In the genomic region with DNA sequence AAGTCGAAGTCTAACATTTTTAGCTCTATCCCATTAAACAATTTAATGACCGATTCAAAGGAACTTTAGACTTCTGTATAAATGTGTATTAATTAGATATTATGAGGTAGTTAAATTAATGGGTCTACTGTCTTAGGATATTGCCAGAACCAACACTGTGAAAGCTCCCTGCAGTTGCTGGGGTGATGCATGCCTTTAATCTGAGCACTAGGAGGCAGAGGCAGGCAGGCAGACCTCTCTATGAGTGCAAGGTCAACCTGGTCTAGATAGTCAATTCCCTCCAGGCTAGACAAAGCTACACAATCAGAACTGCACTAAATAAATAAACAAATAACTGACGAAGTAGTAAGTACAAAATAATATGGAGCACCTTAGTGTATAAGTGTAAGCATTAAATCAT, we compare ENCODE assay signal across 12 mouse cellular contexts. TPM values are rescaled to one million over a fixed set of nuclear protein-coding genes. Genes with fewer than 3 reads are reported as not detected.
DNase-seq lines count a peak whose midpoint lies in the region; ATAC-seq and TF ChIP-seq lines count a peak whose summit lies in the region.
"Had no signal": no experiment of that assay in that cellular context is flagged by ENCODE, and none has a peak within 500 bp of the region (broad histone marks: within the 10 kb centered on the region; RNA-seq: fewer than 3 reads in every experiment).

No protein-coding gene starts in this region.

- H3K4me2 ChIP-seq in intestine, postnatal 0 days (replicated peaks; ENCODE audit: low read depth), result no peak overlapping the region
- H3K4me2 ChIP-seq in intestine, embryonic 16.5 days (ENCODE audit: low read depth, low read length), result no peak overlapping the region
- no peak overlapping the region for H3K4me2 ChIP-seq in lung, postnatal 0 days (replicated peaks; ENCODE audit: low read depth, low read length)
- H3K4me2 ChIP-seq: heart, embryonic 15.5 days; hindbrain, embryonic 12.5 days; liver, embryonic 13.5 days had no signal

- H3K27me3 ChIP-seq in intestine, postnatal 0 days (replicated peaks; ENCODE audit: control insufficient read depth, insufficient read depth, low read length), result no peaks in the 10 kb centered on the region
- H3K27me3 ChIP-seq in intestine, embryonic 16.5 days (replicated peaks; ENCODE audit: control insufficient read depth, insufficient read depth, low read length), result no peaks in the 10 kb centered on the region
- no peaks in the 10 kb centered on the region for H3K27me3 ChIP-seq in lung, postnatal 0 days (replicated peaks; ENCODE audit: insufficient read depth, low read length)
- H3K27me3 ChIP-seq: heart, embryonic 15.5 days; hindbrain, embryonic 12.5 days had no signal

- ATAC-seq in intestine, postnatal 0 days, result no peak
- ATAC-seq in intestine, embryonic 16.5 days, result no peak
- ATAC-seq in lung, postnatal 0 days, result no peak

- TF ChIP-seq EP300 in lung, postnatal 0 days (IDR thresholded peaks at IDR 0.05), result no peak

- peak; percentile 53 for TF ChIP-seq CTCF in intestine, postnatal 0 days (IDR thresholded peaks at IDR 0.05; ENCODE audit: low read depth)
- peak; percentile 34 for TF ChIP-seq CTCF in lung, postnatal 0 days (IDR thresholded peaks at IDR 0.05)
- peak; percentile 34; the same call in 1 of the 2 replicates for TF ChIP-seq CTCF in embryonic fibroblast, embryonic 13.5 days (IDR thresholded peaks at IDR 0.05; ENCODE audit: borderline replicate concordance, insufficient read depth, low read length)

- H3K4me3 ChIP-seq in intestine, postnatal 0 days (ENCODE audit: low read depth, low read length), result no peak overlapping the region
- H3K4me3 ChIP-seq in intestine, embryonic 16.5 days (ENCODE audit: low read length), result no peak overlapping the region
- H3K4me3 ChIP-seq in lung, postnatal 0 days (ENCODE audit: low read depth, low read length), result no peak overlapping the region
- H3K4me3 ChIP-seq in embryonic fibroblast, embryonic 13.5 days (ENCODE audit: insufficient read depth, low read length), result no peak overlapping the region
- H3K4me3 ChIP-seq: heart, embryonic 15.5 days; hindbrain, embryonic 12.5 days; liver, embryonic 13.5 days had no signal

- no peak overlapping the region for H3K9ac ChIP-seq in intestine, postnatal 0 days (ENCODE audit: low read depth, low read length)
- no peak overlapping the region for H3K9ac ChIP-seq in intestine, embryonic 16.5 days (ENCODE audit: low read depth, low read length)
- no peak overlapping the region for H3K9ac ChIP-seq in lung, postnatal 0 days (replicated peaks; ENCODE audit: low read depth)
- H3K9ac ChIP-seq: heart, embryonic 15.5 days; hindbrain, embryonic 12.5 days; liver, embryonic 13.5 days had no signal

- no peak for TF ChIP-seq POLR2A in embryonic fibroblast, embryonic 13.5 days (IDR thresholded peaks at IDR 0.05; ENCODE audit: low read depth, low read length)

- WGBS in intestine, postnatal 0 days, result 78% methylated on average over 3 of the region's 3 CpGs
- WGBS in intestine, embryonic 16.5 days, result 81% methylated on average over 3 of the region's 3 CpGs
- WGBS in lung, postnatal 0 days, result 77% methylated on average over 3 of the region's 3 CpGs

- H3K4me1 ChIP-seq in intestine, postnatal 0 days (replicated peaks; ENCODE audit: control insufficient read depth, insufficient read depth, low read length), result no peaks in the 10 kb centered on the region
- 0 out of 2 replicates have a peak, but pooled peaks cover 3% of the 10 kb centered on the region for H3K4me1 ChIP-seq in intestine, embryonic 16.5 days (ENCODE audit: control insufficient read depth, insufficient read depth, low read length)
- H3K4me1 ChIP-seq in lung, postnatal 0 days (ENCODE audit: insufficient read depth, low read depth, low read length), result 0 out of 2 replicates have a peak, but pooled peaks cover 2% of the 10 kb centered on the region
- H3K4me1 ChIP-seq in embryonic fibroblast, embryonic 13.5 days (ENCODE audit: control insufficient read depth, insufficient read depth, low read length), result peaks cover 6% of the 10 kb centered on the region; the same call in 1 of the 2 replicates
- H3K4me1 ChIP-seq: hindbrain, embryonic 12.5 days had no signal

- H3K9me3 ChIP-seq in intestine, postnatal 0 days (ENCODE audit: control insufficient read depth), result no peaks in the 10 kb centered on the region
- no peaks in the 10 kb centered on the region for H3K9me3 ChIP-seq in intestine, embryonic 16.5 days (ENCODE audit: control insufficient read depth, low read length)
- H3K9me3 ChIP-seq in lung, postnatal 0 days (ENCODE audit: low read length), result no peaks in the 10 kb centered on the region
- H3K9me3 ChIP-seq: heart, embryonic 15.5 days; hindbrain, embryonic 12.5 days; liver, embryonic 13.5 days had no signal

- H3K36me3 ChIP-seq in intestine, postnatal 0 days (ENCODE audit: control insufficient read depth, insufficient read depth), result no peaks in the 10 kb centered on the region
- H3K36me3 ChIP-seq in intestine, embryonic 16.5 days (ENCODE audit: control insufficient read depth, insufficient read depth, low read length), result no peaks in the 10 kb centered on the region
- no peaks in the 10 kb centered on the region for H3K36me3 ChIP-seq in lung, postnatal 0 days (ENCODE audit: insufficient read depth, low read length)
- H3K36me3 ChIP-seq: heart, embryonic 15.5 days; hindbrain, embryonic 12.5 days; liver, embryonic 13.5 days had no signal

- DNase-seq in lung, postnatal 0 days (ENCODE audit: low spot score), result no peak
- DNase-seq in lung, postnatal 36 days, result no peak
- peak; percentile 20 for DNase-seq in NIH3T3 (ENCODE audit: low read depth)
- DNase-seq in yolk sac, embryonic 10.5 days (ENCODE audit: low spot score), result no peak
- DNase-seq: cerebellum, postnatal 10 days; layer of hippocampus, adult 9-11 months; liver, embryonic 13.5 days had no signal

- H3K27ac ChIP-seq in intestine, postnatal 0 days (ENCODE audit: low read depth, low read length), result no peak overlapping the region
- H3K27ac ChIP-seq in intestine, embryonic 16.5 days (ENCODE audit: low read length), result no peak overlapping the region
- H3K27ac ChIP-seq in lung, postnatal 0 days (ENCODE audit: low read length), result no peak overlapping the region
- no peak overlapping the region for H3K27ac ChIP-seq in embryonic fibroblast, embryonic 13.5 days (ENCODE audit: insufficient read depth, low read length)
- H3K27ac ChIP-seq: heart, embryonic 15.5 days; hindbrain, embryonic 12.5 days; liver, embryonic 13.5 days had no signal

RNA-seq across cellular contexts. Expression of a gene that starts 3.1 kb away (rescaled TPM):
- 51.6 and 55.2 TPM in 2 replicates for polyA plus RNA-seq in intestine, postnatal 0 days (2015; fragmentation: Nextera tagmentation; extraction: Ambion mirVana)
- polyA plus RNA-seq in intestine, embryonic 16.5 days (2015; fragmentation: Nextera tagmentation; extraction: Ambion mirVana), result 23.5 and 23.9 TPM in 2 replicates
- polyA plus RNA-seq in lung, postnatal 0 days (2015; fragmentation: Nextera tagmentation; extraction: Ambion mirVana), result 48.7 and 51.1 TPM in 2 replicates
- 81.3 and 94.0 TPM in 2 replicates for polyA plus RNA-seq in embryonic fibroblast, embryonic 13.5 days (2011; ENCODE audit: insufficient read length, low read depth, missing spikeins)

RNA-seq across cellular contexts. Expression of a gene that starts 50.8 kb away (rescaled TPM):
- 4.8 TPM in 2 replicates for polyA plus RNA-seq in intestine, postnatal 0 days (2015; fragmentation: Nextera tagmentation; extraction: Ambion mirVana)
- 15.2 and 16.0 TPM in 2 replicates for polyA plus RNA-seq in intestine, embryonic 16.5 days (2015; fragmentation: Nextera tagmentation; extraction: Ambion mirVana)
- polyA plus RNA-seq in lung, postnatal 0 days (2015; fragmentation: Nextera tagmentation; extraction: Ambion mirVana), result 18.0 and 29.2 TPM in 2 replicates
- 7.3 and 23.0 TPM in 2 replicates for polyA plus RNA-seq in embryonic fibroblast, embryonic 13.5 days (2011; ENCODE audit: insufficient read length, low read depth, missing spikeins)
